Mouse (Mus musculus) skeletal muscle tissue, postnatal 0 days (tissue): ENCODE results near the gene Nphp1. TPM values are rescaled to one million over a fixed set of nuclear protein-coding genes. Genes with fewer than 3 reads are reported as not detected.

ENCODE experiments used
- polyA plus RNA-seq: library from polyadenylated mRNA; unstranded; fragments of >200 nt; fragmentation: Nextera tagmentation; extraction: Ambion mirVana; gene quantifications from 2 replicates; pipeline ENCODE4 v1.2.1, GENCODE M21; 2015

Nphp1 gene
- 16.1 and 18.2 TPM in 2 replicates for polyA plus RNA-seq

GRCm38 (mm10) chr2:127788440-127789116 lies at the start of gene Nphp1:
Nphp1 (minus strand) TSS chr2:127788897.

GRCm38 (mm10) chr2:127831401-127832102 lies 42.9 kb upstream of the Nphp1 start, which contains the start of gene Bub1:
Bub1 (minus strand) TSS chr2:127831865.

GRCm38 (mm10) chr2:127791919-127792603 lies 3.4 kb upstream of the Nphp1 start, which contains the start of gene Mtln:
Mtln (minus strand) TSS chr2:127792488.

DNA sequence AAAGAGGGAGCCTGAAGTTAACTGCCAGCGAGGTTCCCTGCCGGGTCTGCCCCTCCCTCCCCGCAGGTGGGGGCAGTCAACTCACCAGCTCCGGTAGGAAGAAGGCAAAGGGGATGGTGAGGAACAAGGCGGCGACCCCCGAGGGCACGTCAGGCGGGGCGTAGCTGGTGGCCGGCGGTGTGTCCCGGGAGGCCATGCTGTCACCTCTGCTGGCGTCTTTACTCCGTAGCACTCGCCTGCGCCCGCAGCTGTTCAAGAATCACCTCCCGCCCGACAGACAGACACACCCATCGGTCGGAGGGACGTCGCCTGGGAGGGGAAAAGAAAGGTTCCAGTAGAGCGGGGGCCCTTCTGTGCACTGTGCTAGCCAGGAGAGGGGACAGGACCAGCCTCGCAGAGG lies 59.0 kb downstream of the Nphp1 start, which contains the start of gene Mall:
Gene Mall, minus strand, starts transcription at position 262 of the 400 bp plus-strand sequence.

Other genes with a start within 250 kb of the Nphp1 start
- 0.48 TPM in 1 of 2 replicates, not detected in the other for gene Prom2, start 247.4 kb downstream of the Nphp1 start, polyA plus RNA-seq
- gene Zfp661, start 201.8 kb downstream of the Nphp1 start, polyA plus RNA-seq: 1.7 and 1.8 TPM in 2 replicates
- gene Mrps5, start 201.7 kb downstream of the Nphp1 start, polyA plus RNA-seq: 136 and 141 TPM in 2 replicates
- 6.3 and 7.1 TPM in 2 replicates for gene Mal, start 132.2 kb downstream of the Nphp1 start, polyA plus RNA-seq
- 6.4 and 9.5 TPM in 2 replicates for gene Mall, start 59.0 kb downstream of the Nphp1 start, polyA plus RNA-seq
- 81.6 and 82.9 TPM in 2 replicates for gene Mtln, start 3.6 kb upstream of the Nphp1 start, polyA plus RNA-seq
- 5.8 and 6.4 TPM in 2 replicates for gene Bub1, start 43.0 kb upstream of the Nphp1 start, polyA plus RNA-seq
- gene Acoxl, start 50.0 kb upstream of the Nphp1 start, polyA plus RNA-seq: 0.35 and 0.59 TPM in 2 replicates